Mouse (Mus musculus) brown adipose tissue, adult 24 weeks (tissue): Measurements from ENCODE around the gene Msmb. TPM values are rescaled to one million over a fixed set of nuclear protein-coding genes. Genes with fewer than 3 reads are reported as not detected.
"Not testable (repeated sequence)": the region's sequence is repeated elsewhere in the genome, so short reads cannot be mapped to it uniquely, and the experiment has no call there.

Source experiments
- H3K27ac ChIP-seq: fragments of 200-500 bp; replicated peaks from 2 replicates; pipeline ENCODE4 v1.5.1; 2012; ENCODE audit warnings: low read depth, mild to moderate bottlenecking, low read length
- H3K4me1 ChIP-seq: fragments of 200-500 bp; 2 replicates; pipeline ENCODE4 v1.6.1; 2012; ENCODE audit warnings: low read length, mixed read lengths; ENCODE audit not compliant: control insufficient read depth, insufficient read depth, insufficient read length
- H3K4me3 ChIP-seq: fragments of 200-500 bp; 2 replicates; pipeline ENCODE4 v1.5.1; 2012; ENCODE audit warnings: low read depth, mild to moderate bottlenecking, low read length, moderate library complexity; ENCODE audit not compliant: insufficient read depth
- polyA plus RNA-seq: library from polyadenylated mRNA; stranded (reverse); fragments of >200 nt; gene quantifications from 2 replicates; pipeline ENCODE4 v1.2.4, GENCODE M21; 2012; ENCODE audit not compliant: missing spikeins, insufficient read depth, insufficient read length

Msmb gene
- polyA plus RNA-seq, 1 experiment = not detected

- H3K4me3 ChIP-seq = peak overlapping the region; percentile 94
- H3K27ac ChIP-seq = no peak overlapping the region; the same call in 1 of the 2 replicates
- H3K4me1 ChIP-seq = peaks cover 13% of the 10 kb centered on the region
Observed at GRCm38 (mm10) chr14:32161090-32161885, 19.5 kb downstream of the Msmb start.

- H3K27ac ChIP-seq = no peak overlapping the region
- peaks cover 16% of the 10 kb centered on the region for H3K4me1 ChIP-seq
- no peak overlapping the region for H3K4me3 ChIP-seq
Observed at GRCm38 (mm10) chr14:32162231-32162630, 20.4 kb downstream of the Msmb start.

GRCm38 (mm10) chr14:32163203-32163888 is 21.5 kb downstream of the Msmb start:
- peak overlapping the region; percentile 76 for H3K27ac ChIP-seq
- no peak overlapping the region for H3K4me3 ChIP-seq
- H3K4me1 ChIP-seq = peaks cover 21% of the 10 kb centered on the region

- H3K4me1 ChIP-seq = peaks cover 22% of the 10 kb centered on the region
- H3K4me3 ChIP-seq = no peak overlapping the region
- peak overlapping the region; percentile 76 for H3K27ac ChIP-seq
Observed at GRCm38 (mm10) chr14:32164173-32165051, 22.6 kb downstream of the Msmb start.

- Histone ChIP-seq H3K4me3 (peak overlapping the region; percentile 45), H3K27ac (peak overlapping the region; percentile 48), H3K4me1 (peaks cover 24% of the 10 kb centered on the region)
Observed at GRCm38 (mm10) chr14:32165278-32166061, 23.6 kb downstream of the Msmb start.

- Histone ChIP-seq H3K4me3 (no peak overlapping the region), H3K27ac (no peak overlapping the region)
Observed at GRCm38 (mm10) chr14:32166062-32166441, 24.2 kb downstream of the Msmb start.

GRCm38 (mm10) chr14:32166840-32167239 is 25.0 kb downstream of the Msmb start:
- H3K27ac ChIP-seq = 0 out of 2 replicates have a peak overlapping the region, but pooled peaks have one; percentile 30

More at GRCm38 (mm10) chr14:32166062-32166441, 24.2 kb downstream of the Msmb start:
- H3K4me1 ChIP-seq = peaks cover 23% of the 10 kb centered on the region

GRCm38 (mm10) chr14:32167326-32167725 is 25.5 kb downstream of the Msmb start:
- no peak overlapping the region for H3K4me3 ChIP-seq
- no peak overlapping the region for H3K27ac ChIP-seq
- peaks cover 21% of the 10 kb centered on the region for H3K4me1 ChIP-seq

More at GRCm38 (mm10) chr14:32166840-32167239, 25.0 kb downstream of the Msmb start:
- peaks cover 21% of the 10 kb centered on the region for H3K4me1 ChIP-seq
- H3K4me3 ChIP-seq = no peak overlapping the region

- no peak overlapping the region for H3K4me3 ChIP-seq
- peaks cover 15% of the 10 kb centered on the region for H3K4me1 ChIP-seq
- H3K27ac ChIP-seq = 0 out of 2 replicates have a peak overlapping the region, but pooled peaks have one; percentile 1
Observed at GRCm38 (mm10) chr14:32168653-32169231, 26.9 kb downstream of the Msmb start.

- H3K27ac ChIP-seq = no peak overlapping the region
- no peak overlapping the region for H3K4me3 ChIP-seq
- H3K4me1 ChIP-seq = peaks cover 11% of the 10 kb centered on the region
Observed at GRCm38 (mm10) chr14:32170137-32170536, 28.3 kb downstream of the Msmb start.

- H3K4me1 ChIP-seq = no peaks in the 10 kb centered on the region
- H3K4me3 ChIP-seq = no peak overlapping the region
- H3K27ac ChIP-seq = no peak overlapping the region
Observed at GRCm38 (mm10) chr14:32175310-32175709, 33.5 kb downstream of the Msmb start.

- not testable (repeated sequence) for H3K27ac ChIP-seq, H3K4me1 ChIP-seq, H3K4me3 ChIP-seq
Observed at GRCm38 (mm10) chr14:32176590-32176989, 34.8 kb downstream of the Msmb start.

GRCm38 (mm10) chr14:32179393-32180195 is 37.8 kb downstream of the Msmb start:
- no peak overlapping the region for H3K4me3 ChIP-seq
- no peaks in the 10 kb centered on the region for H3K4me1 ChIP-seq
- no peak overlapping the region for H3K27ac ChIP-seq
